Mouse (Mus musculus) spleen, adult 18-20 months (tissue): ENCODE measurements at regions not wholly inside any gene's neighbourhood (a gene's known extent, or its start where the extent isn't known, plus 50 kb on each side); places are given as distances from the start of the nearest gene placed in this dataset.

Source experiments
- DNase-seq, 2 experiments: peaks; one replicate each; pipeline ENCODE4 v3.0.0; 2022; ENCODE audit warnings: mixed read lengths in 2 of 2

- DNase-seq = no peak
Observed at GRCm38 (mm10) chr3:41408821-41409737, 146.5 kb upstream of the Jade1 start.

GRCm38 (mm10) chr3:41408423-41408820 is 147.1 kb upstream of the Jade1 start:
- DNase-seq = peak; percentile 39

GRCm38 (mm10) chr3:41407988-41408387 is 147.5 kb upstream of the Jade1 start:
- no peak for DNase-seq

- DNase-seq = no peak
Observed at GRCm38 (mm10) chr3:41407520-41407919, 148.0 kb upstream of the Jade1 start.

GRCm38 (mm10) chr3:41401881-41402280 is 153.7 kb upstream of the Jade1 start:
- DNase-seq = no peak

- DNase-seq = no peak
Observed at GRCm38 (mm10) chr3:41389868-41390267, 165.7 kb upstream of the Jade1 start.

- no peak for DNase-seq
Observed at GRCm38 (mm10) chr3:41387469-41388212, 167.9 kb upstream of the Jade1 start.

- DNase-seq = no peak
Observed at GRCm38 (mm10) chr3:41386299-41386698, 169.2 kb upstream of the Jade1 start.

- DNase-seq = no peak
Observed at GRCm38 (mm10) chr3:41384410-41384809, 171.1 kb upstream of the Jade1 start.

- no peak for DNase-seq
Observed at GRCm38 (mm10) chr3:41378576-41378975, 177.0 kb upstream of the Jade1 start.

- no peak for DNase-seq
Observed at GRCm38 (mm10) chr3:41377826-41378406, 177.6 kb upstream of the Jade1 start.

- DNase-seq = no peak
Observed at GRCm38 (mm10) chr3:41376848-41377582, 178.5 kb upstream of the Jade1 start.

- DNase-seq = no peak
Observed at GRCm38 (mm10) chr3:41375230-41375930, 180.2 kb upstream of the Jade1 start.

- no peak for DNase-seq
Observed at GRCm38 (mm10) chr3:41373198-41373597, 182.3 kb upstream of the Jade1 start.

GRCm38 (mm10) chr3:41368351-41369101 is 187.0 kb upstream of the Jade1 start:
- DNase-seq = no peak

- DNase-seq = peak in 1 of 2 experiments; percentile 9
Observed at GRCm38 (mm10) chr3:41366764-41367163, 188.8 kb upstream of the Jade1 start.

GRCm38 (mm10) chr3:41366264-41366663 is 189.3 kb upstream of the Jade1 start:
- no peak for DNase-seq

- DNase-seq = no peak
Observed at GRCm38 (mm10) chr3:41365145-41365830, 190.2 kb upstream of the Jade1 start.

- no peak for DNase-seq
Observed at GRCm38 (mm10) chr3:41363947-41364346, 191.6 kb upstream of the Jade1 start.

- no peak for DNase-seq
Observed at GRCm38 (mm10) chr3:41360231-41360630, 195.3 kb upstream of the Jade1 start.

GRCm38 (mm10) chr3:41359458-41359857 is 196.1 kb upstream of the Jade1 start:
- DNase-seq = no peak
